7 mouse cellular contexts compared by ENCODE assay signal in the genomic region with DNA sequence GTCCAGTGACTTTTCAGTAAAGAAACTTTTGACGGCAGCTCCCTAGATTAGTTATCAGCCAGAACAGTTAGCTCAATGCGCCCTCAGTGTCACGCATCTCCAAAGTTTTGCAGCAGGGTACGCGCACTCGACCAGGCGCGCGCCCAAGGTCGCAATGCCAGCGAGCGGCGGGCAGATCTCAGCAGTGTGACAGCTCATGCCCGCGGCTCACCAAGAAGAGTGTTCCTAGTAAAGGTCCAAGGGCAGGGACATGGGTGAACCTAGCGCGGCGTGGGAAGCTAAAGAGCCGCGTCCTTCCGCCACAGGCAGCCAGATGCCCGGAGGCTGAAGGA. TPM values are rescaled to one million over a fixed set of nuclear protein-coding genes. Genes with fewer than 3 reads are reported as not detected.
DNase-seq lines count a peak whose midpoint lies in the region; ATAC-seq lines count a peak whose summit lies in the region.

No protein-coding gene starts in this region.

- H3K4me1 ChIP-seq in hindbrain, embryonic 13.5 days (replicated peaks): peaks cover 17% of the 10 kb centered on the region
- peaks cover 15% of the 10 kb centered on the region for H3K4me1 ChIP-seq in midbrain, embryonic 12.5 days

- H3K9ac ChIP-seq in hindbrain, embryonic 13.5 days: peak overlapping the region; percentile 87
- peak overlapping the region; percentile 72 for H3K9ac ChIP-seq in midbrain, embryonic 12.5 days (replicated peaks)

- DNase-seq in right cerebral cortex, adult 18-20 months: peak; percentile 18
- DNase-seq in right cerebral cortex, adult 2 months (ENCODE audit: low spot score in 2 of 2): no peak
- no peak for DNase-seq in cerebellum, postnatal 14 days
- no peak for DNase-seq in retina, postnatal 1 day

- H3K27me3 ChIP-seq in hindbrain, embryonic 13.5 days: no peaks in the 10 kb centered on the region
- H3K27me3 ChIP-seq in midbrain, embryonic 12.5 days: no peaks in the 10 kb centered on the region

- WGBS in hindbrain, embryonic 13.5 days: under 1% methylated on average over 22 of the region's 22 CpGs
- under 1% methylated on average over 22 of the region's 22 CpGs for WGBS in midbrain, embryonic 12.5 days

- peak overlapping the region; percentile 71 for H3K4me3 ChIP-seq in hindbrain, embryonic 13.5 days
- H3K4me3 ChIP-seq in midbrain, embryonic 12.5 days: peak overlapping the region; percentile 85

- peak overlapping the region; percentile 89 for H3K27ac ChIP-seq in hindbrain, embryonic 13.5 days
- H3K27ac ChIP-seq in midbrain, embryonic 12.5 days (replicated peaks): peak overlapping the region; percentile 66

- peak overlapping the region; percentile 77 for H3K4me2 ChIP-seq in hindbrain, embryonic 13.5 days
- peak overlapping the region; percentile 72 for H3K4me2 ChIP-seq in midbrain, embryonic 12.5 days (replicated peaks)

- 0 out of 2 replicates have a peak, but pooled peaks cover 6% of the 10 kb centered on the region for H3K36me3 ChIP-seq in hindbrain, embryonic 13.5 days
- peaks cover 7% of the 10 kb centered on the region; the same call in 1 of the 2 replicates for H3K36me3 ChIP-seq in midbrain, embryonic 12.5 days

- ATAC-seq in common myeloid progenitor, adult 5-6 weeks (replicated peaks; ENCODE audit: low read depth, poor library complexity, severe bottlenecking): peak; percentile 54; the same call in 1 of the 2 replicates
- ATAC-seq in hindbrain, embryonic 13.5 days (ENCODE audit: low FRiP score): peak; percentile 65
- ATAC-seq in midbrain, embryonic 12.5 days (ENCODE audit: low FRiP score, low read depth): peak; percentile 70; the same call in 1 of the 2 replicates

- H3K9me3 ChIP-seq in hindbrain, embryonic 13.5 days: no peaks in the 10 kb centered on the region
- no peaks in the 10 kb centered on the region for H3K9me3 ChIP-seq in midbrain, embryonic 12.5 days

RNA-seq across cellular contexts. Expression of a gene that starts 0.3 kb away (rescaled TPM):
- total RNA-seq in common myeloid progenitor, adult 5-6 weeks (2017): 64.4 and 73.8 TPM in 2 replicates
- 36.2 and 38.0 TPM in 2 replicates for polyA plus RNA-seq in hindbrain, embryonic 13.5 days (2015; fragmentation: Nextera tagmentation; extraction: Ambion mirVana)
- 65.5 and 76.1 TPM in 2 replicates for polyA plus RNA-seq in midbrain, embryonic 12.5 days (2016; fragmentation: Nextera tagmentation; extraction: Ambion mirVana)

RNA-seq across cellular contexts. Expression of a gene that starts 0.6 kb away (rescaled TPM):
- total RNA-seq in common myeloid progenitor, adult 5-6 weeks (2017): 35.8 and 48.2 TPM in 2 replicates
- 10.5 and 13.6 TPM in 2 replicates for polyA plus RNA-seq in hindbrain, embryonic 13.5 days (2015; fragmentation: Nextera tagmentation; extraction: Ambion mirVana)
- polyA plus RNA-seq in midbrain, embryonic 12.5 days (2016; fragmentation: Nextera tagmentation; extraction: Ambion mirVana): 32.7 and 35.6 TPM in 2 replicates

RNA-seq across cellular contexts. Expression of a gene that starts 22.2 kb away (rescaled TPM):
- total RNA-seq in common myeloid progenitor, adult 5-6 weeks (2017): 10.3 and 17.7 TPM in 2 replicates
- polyA plus RNA-seq in hindbrain, embryonic 13.5 days (2015; fragmentation: Nextera tagmentation; extraction: Ambion mirVana): 19.5 and 20.9 TPM in 2 replicates
- polyA plus RNA-seq in midbrain, embryonic 12.5 days (2016; fragmentation: Nextera tagmentation; extraction: Ambion mirVana): 17.7 and 20.8 TPM in 2 replicates

RNA-seq across cellular contexts. Expression of a gene that starts 57.8 kb away (rescaled TPM):
- 0.05 TPM in 1 of 2 replicates, not detected in the other for total RNA-seq in common myeloid progenitor, adult 5-6 weeks (2017)
- polyA plus RNA-seq in hindbrain, embryonic 13.5 days (2015; fragmentation: Nextera tagmentation; extraction: Ambion mirVana): 6.3 and 7.5 TPM in 2 replicates
- 4.3 and 5.2 TPM in 2 replicates for polyA plus RNA-seq in midbrain, embryonic 12.5 days (2016; fragmentation: Nextera tagmentation; extraction: Ambion mirVana)
